Mouse (Mus musculus): ENCODE results near the gene Flnc.

Flnc gene

GRCm38 (mm10) chr6:29432156-29432555, 900 bp upstream of the Flnc start:
- no peak for DNase-seq

DNA sequence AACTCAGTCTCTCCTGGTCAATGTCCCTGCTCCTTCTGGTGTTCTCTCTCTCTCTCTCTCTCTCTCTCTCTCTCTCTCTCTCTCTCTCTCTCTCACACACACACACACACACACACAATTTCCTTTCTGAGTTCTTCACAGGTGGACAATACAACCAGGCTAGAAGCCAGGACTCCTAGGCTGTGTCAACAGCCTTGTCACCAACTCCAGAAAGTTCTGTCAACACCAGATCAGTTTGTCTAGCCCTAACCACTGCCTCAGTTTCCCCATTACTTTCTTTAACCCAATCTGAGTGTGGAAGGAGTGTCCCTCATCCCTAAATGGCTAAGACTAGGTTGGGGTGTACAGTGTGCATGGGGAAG, 399 bp upstream of the Flnc start:
- no peak for DNase-seq

GRCm38 (mm10) chr6:29433804-29434795, 1.0 kb downstream of the Flnc start:
- DNase-seq, result peak in 1 of 2 experiments; percentile 8

DNA sequence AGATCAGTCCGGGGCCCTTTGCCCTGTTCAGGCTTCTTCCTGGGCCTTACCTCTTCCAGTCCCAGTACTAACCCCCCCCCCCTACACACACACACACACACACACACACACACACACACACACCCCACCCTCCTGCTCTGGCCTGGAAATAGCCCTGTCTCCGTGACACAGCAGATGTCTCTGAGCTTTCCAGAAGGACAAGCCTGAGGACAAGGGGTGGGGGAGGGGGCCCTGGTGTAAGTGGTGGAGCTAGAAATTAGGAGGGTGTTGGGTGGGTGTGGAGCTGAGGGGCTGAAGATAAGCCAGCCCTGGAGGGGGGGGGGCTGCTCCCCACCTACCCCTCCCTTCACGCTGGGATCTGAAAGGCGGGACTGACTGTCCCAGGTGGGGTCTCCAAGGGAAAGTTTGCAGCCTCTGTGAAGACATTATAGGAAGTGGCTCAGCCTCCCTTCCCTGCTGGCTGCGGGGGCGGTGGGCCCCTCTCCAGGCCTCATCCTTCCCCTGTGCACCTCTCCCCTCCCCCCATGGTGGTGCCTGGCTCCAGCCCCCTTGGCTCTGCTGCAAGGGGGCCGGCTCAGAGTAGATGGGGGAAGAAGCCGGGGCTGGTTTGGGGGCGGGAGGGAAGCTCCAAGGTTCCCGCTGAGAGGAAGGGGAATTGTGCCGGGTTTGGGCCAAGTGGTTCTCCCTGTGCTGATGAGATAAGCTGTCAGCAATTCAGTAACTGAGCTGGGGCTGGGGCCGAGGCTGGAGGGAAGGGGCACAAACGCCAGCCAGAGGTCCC, 2.0 kb downstream of the Flnc start:
- DNase-seq, result no peak

GRCm38 (mm10) chr6:29435940-29436451, 2.9 kb downstream of the Flnc start:
- no peak for DNase-seq

- DNase-seq, result no peak
Observed at GRCm38 (mm10) chr6:29436461-29436934, 3.4 kb downstream of the Flnc start.

DNA sequence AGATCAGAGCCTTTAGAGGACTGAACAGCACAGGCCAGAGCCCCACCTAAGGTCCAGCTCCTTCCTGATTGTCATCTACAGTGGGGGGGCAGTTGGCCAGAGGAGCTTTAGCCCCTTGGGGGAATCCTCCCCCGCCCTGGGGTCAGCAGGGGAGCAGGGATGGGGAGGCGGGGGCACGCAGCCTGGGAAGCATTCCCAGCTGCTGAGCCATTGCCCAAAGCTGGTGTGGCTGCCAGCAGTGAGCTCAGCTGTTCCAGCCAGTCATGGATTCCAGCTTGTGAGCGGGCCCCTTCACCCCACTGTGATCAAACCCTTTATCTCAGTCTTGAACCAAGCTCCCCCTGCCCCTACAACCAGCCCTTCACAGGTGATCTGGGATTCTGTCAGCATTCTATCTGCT, 6.2 kb downstream of the Flnc start:
- no peak for DNase-seq

DNA sequence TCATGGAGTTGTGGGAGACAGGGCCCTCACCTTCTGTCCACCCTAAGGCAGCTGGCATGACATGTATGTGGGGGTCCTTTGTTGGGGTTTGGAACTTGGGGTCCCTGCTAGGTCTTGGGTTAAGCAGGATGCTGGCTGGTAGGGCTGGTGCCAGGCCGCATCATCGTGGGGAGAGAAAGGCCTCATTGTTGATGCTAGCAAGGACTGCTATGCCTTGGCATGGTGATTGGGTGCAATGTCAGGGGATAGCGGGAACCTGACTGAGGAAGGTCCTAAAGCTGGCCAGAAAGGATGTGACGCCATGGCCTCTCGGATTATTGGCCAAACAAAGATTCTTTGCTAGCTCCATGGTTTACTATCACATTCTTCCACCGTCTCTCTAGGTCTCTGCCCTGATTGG, 6.7 kb downstream of the Flnc start:
- no peak for DNase-seq

- DNase-seq, result peak; percentile 17 to 26
Observed at GRCm38 (mm10) chr6:29444773-29445172, 11.7 kb downstream of the Flnc start.

DNA sequence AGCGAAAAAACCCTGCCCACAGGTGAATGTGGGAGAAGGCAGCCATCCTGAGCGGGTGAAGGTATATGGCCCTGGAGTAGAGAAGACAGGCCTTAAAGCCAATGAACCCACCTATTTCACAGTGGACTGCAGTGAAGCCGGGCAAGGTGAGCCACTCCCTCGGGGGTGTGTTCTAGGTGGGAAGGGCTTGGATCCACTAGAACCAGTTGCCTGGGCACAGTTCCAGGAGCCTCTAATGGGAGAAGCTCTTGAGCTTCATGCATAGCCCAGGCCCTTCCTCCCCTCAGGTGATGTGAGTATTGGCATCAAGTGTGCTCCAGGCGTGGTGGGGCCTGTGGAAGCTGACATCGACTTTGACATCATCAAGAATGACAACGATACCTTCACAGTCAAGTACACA, 12.3 kb downstream of the Flnc start:
- no peak for DNase-seq

GRCm38 (mm10) chr6:29449858-29450257, 16.8 kb downstream of the Flnc start:
- no peak for DNase-seq

DNA sequence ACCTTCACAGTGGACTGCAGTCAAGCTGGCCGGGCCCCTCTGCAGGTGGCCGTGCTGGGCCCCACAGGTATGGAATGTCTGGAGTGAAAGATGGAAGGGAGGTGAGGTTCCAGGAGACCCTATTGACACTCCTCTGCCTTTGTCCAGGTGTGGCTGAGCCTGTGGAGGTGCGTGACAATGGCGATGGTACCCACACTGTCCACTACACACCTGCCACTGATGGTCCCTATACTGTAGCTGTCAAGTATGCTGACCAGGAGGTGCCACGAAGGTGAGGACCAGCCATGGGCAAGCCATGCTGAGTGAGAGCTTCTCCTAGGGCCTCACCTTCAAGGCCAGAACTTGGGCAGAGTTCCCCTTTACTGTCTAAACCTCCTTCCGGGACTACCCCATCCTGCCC, 17.6 kb downstream of the Flnc start:
- DNase-seq, result no peak

DNA sequence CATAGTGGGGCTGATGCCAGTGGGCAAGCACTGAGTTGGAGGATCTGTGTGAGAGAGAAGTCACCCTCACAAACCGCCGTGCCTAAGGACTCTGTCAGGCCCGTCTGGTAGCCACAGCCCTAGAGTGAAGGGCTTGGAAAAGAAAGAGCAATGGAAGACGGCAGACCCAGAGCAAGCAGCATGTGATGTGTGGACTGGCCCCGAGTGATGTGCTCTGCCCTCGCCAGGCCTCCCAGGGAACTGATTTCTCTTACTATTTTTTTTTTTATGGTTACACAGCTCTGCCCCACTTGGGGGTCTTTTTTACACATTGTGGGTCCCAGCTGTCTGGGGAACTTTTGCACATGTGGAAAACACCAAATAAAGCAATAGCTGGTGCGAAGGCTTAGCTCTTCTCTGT, 28.4 kb downstream of the Flnc start:
- no peak for DNase-seq

DNA sequence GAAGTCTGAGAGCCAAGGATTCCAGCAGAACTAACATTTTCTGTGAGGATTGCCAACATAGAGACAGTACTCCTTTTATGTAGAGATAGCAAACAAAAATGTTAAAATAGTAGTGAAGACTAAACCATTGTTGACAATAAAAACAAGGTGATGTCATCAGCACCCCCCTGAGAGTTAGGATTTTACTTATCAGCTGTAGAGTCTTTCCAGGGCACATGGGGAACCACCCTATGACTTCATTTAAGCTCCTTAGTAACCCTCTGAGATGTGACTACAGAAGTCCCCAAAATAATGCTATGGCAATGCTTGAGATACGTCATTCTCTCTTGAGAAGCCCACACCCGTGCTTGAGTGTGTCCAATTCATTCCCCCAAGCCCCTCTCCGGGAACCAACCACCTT, 30.3 kb downstream of the Flnc start:
- no peak for DNase-seq

DNA sequence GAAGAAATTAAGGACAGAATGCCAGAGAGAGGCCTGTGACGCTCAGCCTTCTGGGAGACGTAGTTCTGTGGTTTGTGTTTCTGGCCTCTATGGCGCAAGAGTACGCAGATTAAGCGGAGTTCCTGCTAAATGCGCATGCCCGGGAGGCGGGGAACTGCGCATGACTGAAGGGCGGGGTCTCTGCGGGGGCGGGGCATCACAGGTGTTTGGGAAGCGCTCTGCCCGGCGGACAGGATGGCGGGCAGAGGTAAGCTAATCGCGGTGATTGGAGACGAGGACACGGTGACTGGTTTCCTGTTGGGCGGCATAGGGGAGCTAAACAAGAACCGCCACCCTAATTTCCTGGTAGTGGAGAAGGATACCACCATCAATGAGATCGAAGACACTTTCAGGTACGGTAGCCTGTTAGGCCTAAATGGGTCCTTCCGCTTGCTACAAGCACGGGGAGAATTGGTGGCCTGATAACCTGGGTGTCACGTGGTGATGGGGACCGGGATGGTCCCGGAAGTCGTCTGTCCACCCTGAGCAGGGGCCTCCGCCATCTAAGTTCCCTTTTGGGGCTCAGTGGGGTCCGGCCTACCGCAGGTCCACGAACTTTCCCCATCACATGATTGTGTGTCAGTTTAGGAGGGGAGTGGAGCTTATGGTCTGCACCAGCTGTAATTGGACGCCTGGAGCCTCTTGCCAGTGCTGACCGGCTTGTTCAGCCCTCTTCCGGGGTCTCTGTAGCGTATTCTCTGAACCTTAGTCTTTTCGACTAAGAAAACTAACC, 34.7 kb downstream of the Flnc start, which contains the start of gene Atp6v1f:
Atp6v1f (plus strand) TSS at position 136 of the 772 bp plus-strand sequence.
- DNase-seq, result peak; percentile 93 to 95

DNA sequence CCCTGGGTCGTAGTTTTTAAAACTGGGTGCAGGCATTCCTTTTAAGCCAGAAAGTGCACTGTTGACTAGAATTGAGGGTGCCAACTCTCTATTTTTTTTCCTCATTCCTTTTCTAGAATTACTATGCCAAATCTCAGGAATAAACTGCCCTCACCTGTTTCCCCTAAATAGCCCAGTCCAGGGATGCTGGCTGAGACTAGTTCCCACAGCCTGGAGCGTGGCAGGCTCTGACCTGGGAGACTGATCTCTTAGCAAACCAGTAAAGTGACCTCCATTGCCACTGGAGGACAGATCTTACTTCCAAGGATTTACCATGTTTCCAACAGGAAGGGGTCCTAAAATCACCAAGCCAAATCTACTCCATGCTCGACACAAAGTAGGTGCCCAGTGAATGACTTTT, 35.8 kb downstream of the Flnc start:
- DNase-seq, result no peak

DNA sequence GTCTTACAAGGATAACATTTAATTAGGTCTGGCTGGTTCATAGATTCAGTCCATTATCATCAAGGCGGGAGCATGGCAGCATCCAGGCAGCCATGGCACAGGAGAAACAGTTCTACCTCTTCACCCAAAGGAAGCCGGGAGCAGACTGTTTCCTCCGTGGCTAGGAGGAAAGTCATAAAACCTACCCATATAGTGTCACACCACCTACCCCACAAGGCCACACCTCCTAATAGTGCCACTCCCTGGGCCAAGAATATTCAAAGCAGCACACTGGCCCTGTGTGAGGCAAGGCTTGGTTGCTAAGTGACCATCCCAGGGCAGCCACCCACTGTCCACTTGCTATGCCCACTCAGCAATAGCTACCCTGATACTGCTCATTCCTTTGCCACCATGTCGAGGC, 38.1 kb downstream of the Flnc start, which contains the start of gene Atp6v1fnb:
Atp6v1fnb (plus strand) TSS at position 301 of the 400 bp plus-strand sequence.
- no peak for DNase-seq

DNA sequence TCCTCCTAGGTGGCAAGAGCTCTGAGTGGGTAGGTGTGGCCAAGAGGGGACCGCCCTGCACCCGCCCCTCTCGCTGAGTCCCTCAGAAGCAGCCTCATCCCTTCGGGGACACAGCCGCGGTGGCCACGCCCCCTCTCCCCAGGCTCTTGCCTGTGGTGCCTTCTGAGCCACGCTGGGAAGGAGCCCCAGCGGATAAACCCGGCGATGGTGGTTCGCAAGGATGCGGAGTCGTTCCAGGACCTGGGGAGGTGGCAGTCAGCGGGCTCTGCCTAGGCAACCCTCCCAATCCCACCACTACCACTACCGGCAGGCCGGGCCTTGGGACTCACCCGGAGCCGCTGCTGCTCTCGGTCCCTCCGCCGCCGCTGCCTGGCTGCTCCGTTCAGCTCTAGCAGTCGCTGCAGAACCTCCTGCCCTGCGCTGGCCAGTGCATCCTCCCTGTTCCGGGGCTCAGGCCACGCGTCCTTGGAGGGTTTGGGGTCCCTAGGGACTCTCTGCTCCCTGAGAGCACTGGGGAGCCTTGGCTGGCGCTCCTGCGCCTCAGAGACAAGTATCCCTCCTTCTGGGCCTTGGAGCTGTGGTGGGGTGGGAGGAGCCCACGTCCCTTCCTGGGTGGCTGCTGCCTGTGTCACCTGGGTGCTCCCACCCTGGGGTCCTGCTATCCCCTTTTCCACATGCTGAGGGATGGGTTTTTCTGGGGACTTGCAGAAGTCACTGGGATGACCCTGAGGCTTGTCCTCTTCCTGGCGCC, 41.1 kb downstream of the Flnc start:
- DNase-seq, result peak; percentile 34 to 56

GRCm38 (mm10) chr6:29474736-29475135, 41.7 kb downstream of the Flnc start:
- DNase-seq, result no peak

DNA sequence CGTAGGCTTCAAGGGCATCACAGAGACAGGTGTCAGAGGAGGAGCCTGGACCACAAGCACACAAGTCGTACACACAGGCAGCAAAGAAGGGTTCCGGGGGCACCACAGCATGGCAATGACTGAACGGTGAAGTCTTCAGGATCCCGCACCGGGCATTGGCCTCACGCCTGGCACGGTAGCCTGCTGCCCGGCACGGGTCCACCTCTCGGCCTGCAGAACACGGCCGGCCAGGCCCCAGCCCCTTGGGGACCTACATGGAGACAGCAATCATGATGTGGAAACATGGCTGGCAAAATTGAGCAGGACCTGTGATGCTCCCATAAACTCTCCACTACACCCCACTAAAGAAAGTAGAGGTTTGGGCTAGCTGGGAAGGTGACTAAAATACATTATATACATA, 49.6 kb downstream of the Flnc start:
- no peak for DNase-seq

DNA sequence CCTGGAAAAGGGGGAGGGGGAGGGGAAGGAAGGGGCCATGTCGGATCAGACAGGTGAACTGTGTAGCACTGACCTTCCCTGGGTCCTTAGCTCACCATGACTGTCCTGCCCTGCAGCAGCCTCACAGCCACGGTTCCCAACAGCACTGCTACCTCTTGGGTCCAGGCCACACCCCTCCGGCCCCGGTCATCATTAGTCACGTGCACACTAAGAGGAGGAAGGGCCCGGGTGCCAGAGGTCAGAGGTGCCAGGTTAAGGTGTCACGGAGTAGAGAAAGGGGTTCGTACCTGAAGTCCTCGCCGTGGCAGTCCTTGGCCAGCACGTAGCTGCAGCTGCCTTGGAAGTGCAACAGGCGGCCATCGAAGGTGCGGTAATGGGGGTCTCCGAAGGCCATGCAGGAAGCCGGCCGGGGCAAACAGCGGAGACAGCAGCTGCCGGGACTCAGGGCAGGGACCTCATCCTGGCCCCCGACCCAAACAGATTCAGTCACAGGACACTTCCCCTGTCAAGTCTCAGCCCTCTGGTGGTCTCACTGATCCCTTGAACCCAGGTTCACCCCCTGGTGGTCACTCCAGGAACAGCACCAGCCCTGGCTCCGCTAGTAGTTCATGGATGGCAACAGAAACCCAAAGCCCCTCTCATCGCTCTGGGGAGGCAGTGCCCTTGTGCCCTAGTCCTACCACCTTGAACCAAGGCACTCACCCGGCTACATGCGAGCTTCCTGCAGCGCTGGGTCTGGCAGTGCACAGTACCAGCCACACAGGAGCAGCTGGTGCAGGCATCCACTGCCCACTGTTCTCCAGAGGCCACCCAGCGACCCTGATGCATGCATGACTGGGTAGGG, 51.9 kb downstream of the Flnc start:
- DNase-seq, result peak; percentile 65 to 70

Data from cerebellum, postnatal 36 days (tissue).